In the genomic region with DNA sequence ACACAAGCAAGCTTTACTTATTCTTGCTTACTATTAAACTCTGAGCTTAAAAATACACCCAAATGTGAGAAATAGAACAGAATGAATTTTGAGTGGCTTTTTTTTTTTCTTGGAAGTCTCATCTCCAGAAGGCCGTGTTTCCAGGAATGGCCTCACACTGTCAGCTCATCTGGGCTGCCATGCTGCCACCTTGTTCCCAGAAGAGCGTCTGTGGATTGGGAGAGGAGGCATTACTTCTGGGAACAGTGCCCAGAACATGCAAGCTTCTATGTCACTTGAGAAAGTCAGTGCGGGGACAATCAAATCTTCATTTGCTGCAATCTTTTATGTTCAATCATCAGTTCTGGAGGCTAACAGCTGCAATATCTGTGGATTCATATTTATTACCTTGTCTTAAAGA, we compare ENCODE assay signal across 17 mouse cellular contexts.
DNase-seq lines count a peak whose midpoint lies in the region; ATAC-seq lines count a peak whose summit lies in the region.
"Had no signal": no experiment of that assay in that cellular context is flagged by ENCODE, and none has a peak within 500 bp of the region (broad histone marks: within the 10 kb centered on the region; RNA-seq: fewer than 3 reads in every experiment).

No protein-coding gene starts in this region.

- no peaks in the 10 kb centered on the region for H3K36me3 ChIP-seq in forebrain, embryonic 14.5 days (ENCODE audit: control insufficient read depth, insufficient read depth, low read length)
- no peaks in the 10 kb centered on the region for H3K36me3 ChIP-seq in forebrain, embryonic 13.5 days (ENCODE audit: poor library complexity, severe bottlenecking)
- no peaks in the 10 kb centered on the region for H3K36me3 ChIP-seq in heart, embryonic 12.5 days
- H3K36me3 ChIP-seq: G1E; heart, embryonic 10.5 days; intestine, embryonic 15.5 days; liver, embryonic 15.5 days had no signal

- H3K4me3 ChIP-seq in forebrain, embryonic 14.5 days (ENCODE audit: low read depth, low read length), result no peak overlapping the region
- no peak overlapping the region for H3K4me3 ChIP-seq in forebrain, embryonic 13.5 days
- no peak overlapping the region for H3K4me3 ChIP-seq in heart, embryonic 12.5 days
- H3K4me3 ChIP-seq: heart, embryonic 10.5 days; intestine, embryonic 15.5 days; liver, embryonic 15.5 days had no signal

- no peaks in the 10 kb centered on the region for H3K9me3 ChIP-seq in forebrain, embryonic 14.5 days (replicated peaks; ENCODE audit: control insufficient read depth, low read length)
- no peaks in the 10 kb centered on the region for H3K9me3 ChIP-seq in forebrain, embryonic 13.5 days (replicated peaks)
- H3K9me3 ChIP-seq in heart, embryonic 12.5 days (replicated peaks), result no peaks in the 10 kb centered on the region
- H3K9me3 ChIP-seq: G1E; heart, embryonic 10.5 days; intestine, embryonic 15.5 days; liver, embryonic 15.5 days had no signal

- no peak overlapping the region for H3K9ac ChIP-seq in forebrain, embryonic 14.5 days (ENCODE audit: low read length)
- no peak overlapping the region for H3K9ac ChIP-seq in forebrain, embryonic 13.5 days
- no peak overlapping the region for H3K9ac ChIP-seq in heart, embryonic 12.5 days
- H3K9ac ChIP-seq: intestine, embryonic 15.5 days; liver, embryonic 15.5 days had no signal

- peak; percentile 62 for DNase-seq in forebrain, embryonic 14.5 days (ENCODE audit: low spot score)
- peak; percentile 80 for DNase-seq in brain, adult 2 months (ENCODE audit: low read depth, low spot score)
- DNase-seq in layer of hippocampus, adult 9-10 months (ENCODE audit: low spot score), result peak; percentile 1
- peak; percentile 6 to 11 for DNase-seq in right cerebral cortex, adult 2 months (ENCODE audit: low spot score in 2 of 2)
- DNase-seq in gastrocnemius, postnatal 4 days (ENCODE audit: low spot score in 2 of 2), result no peak
- DNase-seq in spleen, postnatal 4 days (ENCODE audit: low spot score in 2 of 2), result no peak
- DNase-seq: adrenal gland, postnatal 36 days; B cell, adult 2 months; kidney, postnatal 25 days; spleen, adult 18-20 months had no signal

- 66% methylated on average over 3 of the region's 3 CpGs for WGBS in forebrain, embryonic 14.5 days
- WGBS in forebrain, embryonic 13.5 days, result 82% methylated on average over 3 of the region's 3 CpGs
- 65% methylated on average over 3 of the region's 3 CpGs for WGBS in heart, embryonic 12.5 days

- H3K27ac ChIP-seq in forebrain, embryonic 14.5 days (ENCODE audit: low read depth, low read length), result no peak overlapping the region
- H3K27ac ChIP-seq in forebrain, embryonic 13.5 days, result no peak overlapping the region
- H3K27ac ChIP-seq in heart, embryonic 12.5 days (ENCODE audit: poor library complexity, severe bottlenecking), result no peak overlapping the region
- H3K27ac ChIP-seq: heart, embryonic 10.5 days; intestine, embryonic 15.5 days; liver, embryonic 15.5 days had no signal

- H3K4me2 ChIP-seq in forebrain, embryonic 14.5 days (ENCODE audit: low read length), result no peak overlapping the region
- no peak overlapping the region for H3K4me2 ChIP-seq in forebrain, embryonic 13.5 days
- H3K4me2 ChIP-seq in heart, embryonic 12.5 days, result no peak overlapping the region
- H3K4me2 ChIP-seq: intestine, embryonic 15.5 days; liver, embryonic 15.5 days had no signal

- no peak for ATAC-seq in forebrain, embryonic 14.5 days
- no peak for ATAC-seq in forebrain, embryonic 13.5 days
- ATAC-seq in heart, embryonic 12.5 days (ENCODE audit: insufficient number of reproducible peaks, low FRiP score), result no peak
- ATAC-seq: forebrain, embryonic 16.5 days; intestine, embryonic 15.5 days had no signal

- H3K4me1 ChIP-seq in forebrain, embryonic 14.5 days (ENCODE audit: control insufficient read depth, insufficient read depth, low read length), result no peaks in the 10 kb centered on the region
- H3K4me1 ChIP-seq in forebrain, embryonic 13.5 days, result no peaks in the 10 kb centered on the region
- H3K4me1 ChIP-seq in heart, embryonic 12.5 days (replicated peaks), result no peaks in the 10 kb centered on the region
- H3K4me1 ChIP-seq: heart, embryonic 10.5 days; intestine, embryonic 15.5 days; liver, embryonic 15.5 days had no signal

- H3K27me3 ChIP-seq in forebrain, embryonic 14.5 days (replicated peaks; ENCODE audit: control insufficient read depth, insufficient read depth, low read length), result no peaks in the 10 kb centered on the region
- no peaks in the 10 kb centered on the region for H3K27me3 ChIP-seq in forebrain, embryonic 13.5 days
- no peaks in the 10 kb centered on the region for H3K27me3 ChIP-seq in heart, embryonic 12.5 days (replicated peaks)
- H3K27me3 ChIP-seq: intestine, embryonic 15.5 days; liver, embryonic 15.5 days had no signal

Comparison
In these comparisons a context has a peak if more than half of its experiments do, and no peak if none do; other contexts are left out.
1. DNase-seq: peak in forebrain, embryonic 14.5 days (single experiment), brain, adult 2 months (single experiment), layer of hippocampus, adult 9-10 months (single experiment) and right cerebral cortex, adult 2 months (2 of 2); none in gastrocnemius, postnatal 4 days (0 of 2) and spleen, postnatal 4 days (0 of 2).